Mouse (Mus musculus) intestine, postnatal 0 days (tissue): ENCODE measurements around the gene Gtf2f1. TPM values are rescaled to one million over a fixed set of nuclear protein-coding genes. Genes with fewer than 3 reads are reported as not detected.

Experiments used
- ATAC-seq: fragments of 200-750 bp; cut with Nextera tagmentation; 2 replicates; pipeline ENCODE4 v1.8.0; 2017; ENCODE audit warnings: mild to moderate bottlenecking, moderate TSS enrichment, moderate library complexity
- H3K27ac ChIP-seq: fragments of 300-500 bp; sonication (generic); 2 replicates; pipeline ENCODE4 v1.5.1; 2014; ENCODE audit warnings: mild to moderate bottlenecking, low read depth, low read length, moderate library complexity
- H3K27me3 ChIP-seq: fragments of 300-500 bp; sonication (generic); replicated peaks from 2 replicates; pipeline ENCODE4 v1.6.1; 2014; ENCODE audit warnings: low read length, mixed read lengths; ENCODE audit not compliant: control insufficient read depth, insufficient read depth
- H3K36me3 ChIP-seq: fragments of 300-500 bp; sonication (generic); 2 replicates; pipeline ENCODE4 v1.6.1; 2014; ENCODE audit warnings: mild to moderate bottlenecking, moderate library complexity; ENCODE audit not compliant: control insufficient read depth, insufficient read depth
- H3K4me1 ChIP-seq: fragments of 300-500 bp; sonication (generic); replicated peaks from 2 replicates; pipeline ENCODE4 v1.6.1; 2014; ENCODE audit warnings: antibody characterized with exemption, low read length, mixed read lengths; ENCODE audit not compliant: control insufficient read depth, insufficient read depth
- H3K4me2 ChIP-seq: fragments of 300-500 bp; sonication (generic); replicated peaks from 2 replicates; pipeline ENCODE4 v1.6.1; 2014; ENCODE audit warnings: low read depth, mild to moderate bottlenecking, moderate library complexity
- H3K4me3 ChIP-seq: fragments of 300-500 bp; sonication (generic); 2 replicates; pipeline ENCODE4 v1.5.1; 2014; ENCODE audit warnings: low read depth, low read length
- H3K9ac ChIP-seq: fragments of 300-500 bp; sonication (generic); 2 replicates; pipeline ENCODE4 v1.6.1; 2014; ENCODE audit warnings: mild to moderate bottlenecking, low read depth, low read length
- H3K9me3 ChIP-seq: fragments of 300-500 bp; sonication (generic); 2 replicates; pipeline ENCODE4 v1.6.1; 2016; ENCODE audit warnings: mixed run types; ENCODE audit not compliant: control insufficient read depth
- CTCF ChIP-seq: sonication (generic); IDR thresholded peaks from 2 replicates; pipeline ENCODE4 v1.5.1; 2016; ENCODE audit warnings: low read depth, mild to moderate bottlenecking, control low read depth, antibody characterized with exemption, moderate library complexity
- WGBS: fragments of 180-500 bp; shearing (Covaris S2); extraction: QIAGEN DNeasy Blood & Tissue Kit; methylation state at CpG from one replicate; pipeline ENCODE4 v1.1.7; 2014; 5-methylcytosine and 5-hydroxymethylcytosine counted together
- polyA plus RNA-seq: library from polyadenylated mRNA; unstranded; fragments of >200 nt; fragmentation: Nextera tagmentation; extraction: Ambion mirVana; gene quantifications from 2 replicates; pipeline ENCODE4 v1.2.1, GENCODE M21; 2015

Gene Gtf2f1
- 43.3 and 43.5 TPM in 2 replicates for polyA plus RNA-seq

- peak; percentile 35; the same call in 1 of the 2 replicates for TF ChIP-seq CTCF
- Histone ChIP-seq H3K4me3 (peak within 1 kb of the TSS; percentile 70), H3K9me3 (no peaks in the 10 kb centered on the region), H3K27me3 (no peaks in the 10 kb centered on the region), H3K9ac (peak within 1 kb of the TSS; percentile 78), H3K27ac (peak within 1 kb of the TSS; percentile 75), H3K4me2 (peak within 1 kb of the TSS; percentile 89), H3K36me3 (peaks cover 23% of the 10 kb centered on the region), H3K4me1 (no peaks in the 10 kb centered on the region)
- peak; percentile 92 for ATAC-seq
- under 1% methylated on average over 51 of the region's 51 CpGs for WGBS
Observed at GRCm38 (mm10) chr17:57011236-57012141, at the start of gene Gtf2f1, which contains the start of gene Gm17949. Gene Gtf2f1, minus strand, starts transcription at chr17:57011288. Gene Gm17949, plus strand, starts transcription at chr17:57011469.

GRCm38 (mm10) chr17:57060231-57060801 is 49.2 kb upstream of the Gtf2f1 start:
- peak; percentile 78 for ATAC-seq
- Histone ChIP-seq H3K36me3 (peaks cover 7% of the 10 kb centered on the region; the same call in 1 of the 2 replicates), H3K4me3 (peak overlapping the region; percentile 68), H3K9ac (peak overlapping the region; percentile 69; the same call in 1 of the 2 replicates), H3K9me3 (no peaks in the 10 kb centered on the region), H3K4me1 (peaks cover 12% of the 10 kb centered on the region; the same call in 1 of the 2 replicates), H3K4me2 (peak overlapping the region; percentile 98), H3K27me3 (peaks cover 8% of the 10 kb centered on the region; the same call in 1 of the 2 replicates), H3K27ac (peak overlapping the region; percentile 76)
- WGBS, result under 1% methylated on average over 44 of the region's 44 CpGs
- TF ChIP-seq CTCF, result peak; percentile 81

- WGBS, result under 1% methylated on average over 36 of the region's 45 CpGs
- H3K9me3 ChIP-seq, result no peaks in the 10 kb centered on the region
- H3K9ac ChIP-seq, result peak within 1 kb of the TSS; percentile 69
- peak within 1 kb of the TSS; percentile 98 for H3K4me2 ChIP-seq
- H3K27ac ChIP-seq, result peak within 1 kb of the TSS; percentile 76
- no peak for TF ChIP-seq CTCF
- H3K4me1 ChIP-seq, result peaks cover 11% of the 10 kb centered on the region; the same call in 1 of the 2 replicates
- peak within 1 kb of the TSS; percentile 68 for H3K4me3 ChIP-seq
- no peaks in the 10 kb centered on the region; the same call in 1 of the 2 replicates for H3K36me3 ChIP-seq
- H3K27me3 ChIP-seq, result peaks cover 8% of the 10 kb centered on the region; the same call in 1 of the 2 replicates
- ATAC-seq, result no peak
Observed at GRCm38 (mm10) chr17:57059486-57059977, 48.4 kb upstream of the Gtf2f1 start, which contains the start of gene Slc25a23. Gene Slc25a23, minus strand, starts transcription at chr17:57059863.

- peaks cover 6% of the 10 kb centered on the region; the same call in 1 of the 2 replicates for H3K4me1 ChIP-seq
- no peak for ATAC-seq
- 0 out of 2 replicates have a peak within 1 kb of the TSS, but pooled peaks have one; percentile 76 for H3K27ac ChIP-seq
- peaks cover 8% of the 10 kb centered on the region; the same call in 1 of the 2 replicates for H3K27me3 ChIP-seq
- H3K4me2 ChIP-seq, result peak within 1 kb of the TSS; percentile 98
- H3K4me3 ChIP-seq, result peak within 1 kb of the TSS; percentile 68
- H3K9ac ChIP-seq, result peak within 1 kb of the TSS; percentile 69
- TF ChIP-seq CTCF, result no peak
- no peaks in the 10 kb centered on the region for H3K9me3 ChIP-seq
- no peaks in the 10 kb centered on the region; the same call in 1 of the 2 replicates for H3K36me3 ChIP-seq
- WGBS, result under 1% methylated on average over 20 of the region's 22 CpGs
Observed at GRCm38 (mm10) chr17:57058891-57059485, 47.9 kb upstream of the Gtf2f1 start, which contains the start of gene Crb3. Gene Crb3, plus strand, starts transcription at chr17:57059105.

GRCm38 (mm10) chr17:57056246-57056645 is 45.2 kb upstream of the Gtf2f1 start:
- no peak overlapping the region for H3K27ac ChIP-seq
- WGBS, result 83% methylated on average over 3 of the region's 3 CpGs
- H3K27me3 ChIP-seq, result no peaks in the 10 kb centered on the region
- no peaks in the 10 kb centered on the region for H3K9me3 ChIP-seq
- no peak for ATAC-seq
- no peak overlapping the region for H3K4me2 ChIP-seq
- peaks cover 6% of the 10 kb centered on the region; the same call in 1 of the 2 replicates for H3K4me1 ChIP-seq
- no peak overlapping the region for H3K9ac ChIP-seq
- H3K4me3 ChIP-seq, result no peak overlapping the region
- no peaks in the 10 kb centered on the region; the same call in 1 of the 2 replicates for H3K36me3 ChIP-seq
- no peak for TF ChIP-seq CTCF
